Mouse (Mus musculus): ENCODE measurements around the gene Spata31d1c. TPM values are rescaled to one million over a fixed set of nuclear protein-coding genes. Genes with fewer than 3 reads are reported as not detected.

Spata31d1c gene
- total and polyA plus RNA-seq, 2 experiments from 2014 or later, result not detected

DNA sequence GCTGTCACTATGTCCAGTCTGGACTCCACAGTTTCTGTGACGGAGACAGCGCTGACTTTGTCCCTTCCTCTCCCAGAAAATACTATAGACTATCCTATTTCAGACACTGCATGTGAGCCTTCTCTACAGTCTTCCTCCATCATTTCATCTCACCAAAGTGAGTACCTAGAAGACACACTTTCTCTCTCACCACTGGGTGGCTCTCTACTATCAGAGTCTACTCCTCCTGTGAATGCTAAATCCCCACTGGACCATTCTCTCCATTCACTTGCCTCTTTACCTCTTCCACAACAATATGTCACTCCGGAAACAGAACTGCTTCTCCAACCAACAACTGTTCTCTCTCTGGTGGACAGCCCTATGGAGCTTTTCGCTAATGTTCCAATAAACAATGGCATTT lies 2.2 kb downstream of the Spata31d1c start:
- no peaks in the 10 kb centered on the region for H3K27me3 ChIP-seq (ENCODE audit: insufficient read depth, low read length)
- H3K9ac ChIP-seq (replicated peaks; ENCODE audit: low read length, poor library complexity, severe bottlenecking), result no peak overlapping the region
- H3K4me3 ChIP-seq (ENCODE audit: low read depth, low read length), result no peak overlapping the region
- no peak for ATAC-seq (ENCODE audit: low FRiP score)
- H3K27ac ChIP-seq (ENCODE audit: low read depth, low read length), result no peak overlapping the region
- peak; percentile 2 for DNase-seq (ENCODE audit: low spot score)
- 0 out of 2 replicates have a peak, but pooled peaks have one; percentile 8 for TF ChIP-seq CTCF (IDR thresholded peaks at IDR 0.05)
- no peaks in the 10 kb centered on the region for H3K4me1 ChIP-seq (ENCODE audit: insufficient read depth, low read length)
- WGBS, result 67% methylated on average over 4 of the region's 4 CpGs
- no peak overlapping the region for H3K4me2 ChIP-seq (ENCODE audit: low read depth, low read length, poor library complexity, severe bottlenecking)
- no peaks in the 10 kb centered on the region for H3K36me3 ChIP-seq (ENCODE audit: insufficient read depth, low read length)
- no peaks in the 10 kb centered on the region for H3K9me3 ChIP-seq (ENCODE audit: low read length)

GRCm38 (mm10) chr13:65052660-65053059 lies 19.8 kb downstream of the Spata31d1c start, which contains the start of gene Prss47:
Gene Prss47 (minus strand): TSS chr13:65052760.
- ATAC-seq (ENCODE audit: low FRiP score), result no peak
- no peak within 1 kb of the TSS for H3K4me2 ChIP-seq (ENCODE audit: low read depth, low read length, poor library complexity, severe bottlenecking)
- no peaks in the 10 kb centered on the region for H3K9me3 ChIP-seq (ENCODE audit: low read length)
- no peak within 1 kb of the TSS for H3K27ac ChIP-seq (ENCODE audit: low read depth, low read length)
- no peaks in the 10 kb centered on the region for H3K27me3 ChIP-seq (ENCODE audit: insufficient read depth, low read length)
- H3K4me3 ChIP-seq (ENCODE audit: low read depth, low read length), result no peak within 1 kb of the TSS
- TF ChIP-seq CTCF (IDR thresholded peaks at IDR 0.05), result no peak
- WGBS, result 91% methylated on average over 9 of the region's 9 CpGs
- no peak for DNase-seq (ENCODE audit: low spot score)
- H3K36me3 ChIP-seq (ENCODE audit: insufficient read depth, low read length), result no peaks in the 10 kb centered on the region
- no peaks in the 10 kb centered on the region for H3K4me1 ChIP-seq (ENCODE audit: insufficient read depth, low read length)
- H3K9ac ChIP-seq (replicated peaks; ENCODE audit: low read length, poor library complexity, severe bottlenecking), result no peak within 1 kb of the TSS

DNA sequence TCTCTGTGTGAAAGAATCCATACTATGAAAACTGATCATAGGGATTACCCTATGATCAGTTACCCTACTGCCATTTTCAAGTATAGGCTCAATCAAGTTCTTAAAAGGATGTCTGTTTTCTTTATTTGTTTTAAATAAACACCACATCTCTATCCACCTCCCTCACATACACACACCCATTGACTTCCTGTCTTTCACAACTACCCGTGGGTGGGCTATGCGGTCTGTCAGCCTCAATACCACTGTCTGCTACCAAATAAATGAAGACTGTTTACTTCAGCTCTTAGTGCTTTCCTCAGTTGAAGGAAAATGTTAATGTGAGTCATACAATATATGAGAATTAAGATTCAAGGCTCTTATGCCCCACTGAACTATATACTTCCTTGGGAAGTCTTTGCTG lies 37.1 kb downstream of the Spata31d1c start:
- H3K9ac ChIP-seq (replicated peaks; ENCODE audit: low read length, poor library complexity, severe bottlenecking), result no peak overlapping the region
- H3K4me3 ChIP-seq (ENCODE audit: low read depth, low read length), result no peak overlapping the region
- H3K27me3 ChIP-seq (ENCODE audit: insufficient read depth, low read length), result no peaks in the 10 kb centered on the region
- no peaks in the 10 kb centered on the region for H3K9me3 ChIP-seq (ENCODE audit: low read length)
- H3K4me1 ChIP-seq (ENCODE audit: insufficient read depth, low read length), result no peaks in the 10 kb centered on the region
- no peak overlapping the region for H3K27ac ChIP-seq (ENCODE audit: low read depth, low read length)
- ATAC-seq (ENCODE audit: low FRiP score) (no peak), DNase-seq (ENCODE audit: low spot score) (no peak)
- 89% methylated on average over 2 of the region's 2 CpGs for WGBS
- TF ChIP-seq CTCF (IDR thresholded peaks at IDR 0.05), result no peak
- peaks cover 13% of the 10 kb centered on the region for H3K36me3 ChIP-seq (ENCODE audit: insufficient read depth, low read length)
- H3K4me2 ChIP-seq (ENCODE audit: low read depth, low read length, poor library complexity, severe bottlenecking), result no peak overlapping the region

Other genes with a start within 250 kb of the Spata31d1c start
- gene Cntnap3, start 129.1 kb upstream of the Spata31d1c start, total RNA-seq (2014; rRNA removed), result 1.4 and 1.7 TPM in 2 replicates
- 1.1 TPM in 2 replicates for gene Cntnap3, start 129.1 kb upstream of the Spata31d1c start, polyA plus RNA-seq (2015; fragmentation: Nextera tagmentation; extraction: Ambion mirVana)
- not detected in 2 replicates for gene Spata31, start 115.7 kb upstream of the Spata31d1c start, total RNA-seq (2014; rRNA removed)
- not detected in 2 replicates for gene Spata31, start 115.7 kb upstream of the Spata31d1c start, polyA plus RNA-seq (2015; fragmentation: Nextera tagmentation; extraction: Ambion mirVana)
- not detected in 2 replicates for gene Prss47, start 19.7 kb downstream of the Spata31d1c start, total RNA-seq (2014; rRNA removed)
- gene Prss47, start 19.7 kb downstream of the Spata31d1c start, polyA plus RNA-seq (2015; fragmentation: Nextera tagmentation; extraction: Ambion mirVana), result not detected in 2 replicates
- gene Mfsd14b, start 79.9 kb downstream of the Spata31d1c start, total RNA-seq (2014; rRNA removed), result 36.4 and 42.2 TPM in 2 replicates
- 18.2 and 18.6 TPM in 2 replicates for gene Mfsd14b, start 79.9 kb downstream of the Spata31d1c start, polyA plus RNA-seq (2015; fragmentation: Nextera tagmentation; extraction: Ambion mirVana)
- gene Olfr465-ps1, start 105.0 kb downstream of the Spata31d1c start, total RNA-seq (2014; rRNA removed), result not detected in 2 replicates
- not detected in 2 replicates for gene Olfr465-ps1, start 105.0 kb downstream of the Spata31d1c start, polyA plus RNA-seq (2015; fragmentation: Nextera tagmentation; extraction: Ambion mirVana)
- not detected in 2 replicates for gene Olfr466, start 117.2 kb downstream of the Spata31d1c start, total RNA-seq (2014; rRNA removed)
- not detected in 2 replicates for gene Olfr466, start 117.2 kb downstream of the Spata31d1c start, polyA plus RNA-seq (2015; fragmentation: Nextera tagmentation; extraction: Ambion mirVana)
- gene Nlrp4f, start 172.9 kb downstream of the Spata31d1c start, total RNA-seq (2014; rRNA removed), result not detected in 2 replicates
- gene Nlrp4f, start 172.9 kb downstream of the Spata31d1c start, polyA plus RNA-seq (2015; fragmentation: Nextera tagmentation; extraction: Ambion mirVana), result 0.11 TPM in 1 of 2 replicates, not detected in the other
- 0.27 TPM in 1 of 2 replicates, not detected in the other for gene Gm10775, start 226.5 kb downstream of the Spata31d1c start, total RNA-seq (2014; rRNA removed)
- gene Gm10775, start 226.5 kb downstream of the Spata31d1c start, polyA plus RNA-seq (2015; fragmentation: Nextera tagmentation; extraction: Ambion mirVana), result 1.9 and 2.0 TPM in 2 replicates
- gene Zfp369, start 245.8 kb downstream of the Spata31d1c start, total RNA-seq (2014; rRNA removed), result 49.2 and 66.7 TPM in 2 replicates
- 8.5 and 10.7 TPM in 2 replicates for gene Zfp369, start 245.8 kb downstream of the Spata31d1c start, polyA plus RNA-seq (2015; fragmentation: Nextera tagmentation; extraction: Ambion mirVana)